Mouse (Mus musculus) kidney, adult 2 months (tissue): ENCODE results near the gene Tnfsf12. TPM values are rescaled to one million over a fixed set of nuclear protein-coding genes. Genes with fewer than 3 reads are reported as not detected.

Experiments used
- DNase-seq: peaks from one replicate; pipeline ENCODE4 v3.0.0; 2021
- H3K27ac ChIP-seq: fragments of 200-500 bp; 2 replicates; pipeline ENCODE4 v1.5.1; 2012; ENCODE audit warnings: low read depth, low read length, control low read depth, inconsistent platforms; ENCODE audit not compliant: insufficient read depth
- H3K27me3 ChIP-seq: fragments of 200-500 bp; replicated peaks from 2 replicates; pipeline ENCODE4 v1.6.1; 2012; ENCODE audit warnings: mild to moderate bottlenecking, moderate library complexity, low read length, inconsistent platforms; ENCODE audit not compliant: control insufficient read depth, insufficient read depth
- H3K36me3 ChIP-seq: fragments of 200-500 bp; 2 replicates; pipeline ENCODE4 v1.6.1; 2012; ENCODE audit warnings: mild to moderate bottlenecking, moderate library complexity, low read length, inconsistent platforms; ENCODE audit not compliant: control insufficient read depth, insufficient read depth
- H3K4me1 ChIP-seq: fragments of 200-500 bp; 2 replicates; pipeline ENCODE4 v1.6.1; 2011; ENCODE audit warnings: low read length; ENCODE audit not compliant: control insufficient read depth, insufficient read depth
- H3K4me3 ChIP-seq: fragments of 200-500 bp; 2 replicates; pipeline ENCODE4 v1.5.1; 2011; ENCODE audit warnings: mild to moderate bottlenecking, low read depth, low read length, control low read depth; ENCODE audit not compliant: insufficient read depth
- CTCF ChIP-seq: fragments of 200-500 bp; conservative IDR thresholded peaks from 2 replicates; pipeline ENCODE4 v1.5.1; 2011; ENCODE audit warnings: low read depth, mild to moderate bottlenecking, control low read depth, low read length, moderate library complexity, mixed read lengths; ENCODE audit not compliant: insufficient read depth, insufficient read length
- POLR2A ChIP-seq: fragments of 200-500 bp; IDR thresholded peaks from one replicate; pipeline ENCODE4 v1.6.1; 2011; ENCODE audit warnings: low read depth, low read length, control low read depth
- WGBS: fragments of 180-500 bp; shearing (Covaris S2); methylation state at CpG from one replicate; pipeline ENCODE4 v1.1.7; 2018; 5-methylcytosine and 5-hydroxymethylcytosine counted together
- polyA plus RNA-seq: library from polyadenylated mRNA; depleted of rRNA; stranded (reverse); fragments of >200 nt; gene quantifications from 2 replicates; pipeline ENCODE4 v1.2.3, GENCODE M21; 2012

The Tnfsf12 gene
- polyA plus RNA-seq, 1 experiment: 65.1 TPM

GRCm38 (mm10) chr11:69685526-69686148 is 10.0 kb downstream of the Tnfsf12 start, which contains the start of gene Tnfsf13:
Gene Tnfsf13 (minus strand): TSS chr11:69685784.
- H3K4me3 ChIP-seq: peak within 1 kb of the TSS; percentile 48; the same call in 1 of the 2 replicates
- WGBS: 23% methylated on average over 10 of the region's 10 CpGs
- peak; percentile 96 for DNase-seq

DNA sequence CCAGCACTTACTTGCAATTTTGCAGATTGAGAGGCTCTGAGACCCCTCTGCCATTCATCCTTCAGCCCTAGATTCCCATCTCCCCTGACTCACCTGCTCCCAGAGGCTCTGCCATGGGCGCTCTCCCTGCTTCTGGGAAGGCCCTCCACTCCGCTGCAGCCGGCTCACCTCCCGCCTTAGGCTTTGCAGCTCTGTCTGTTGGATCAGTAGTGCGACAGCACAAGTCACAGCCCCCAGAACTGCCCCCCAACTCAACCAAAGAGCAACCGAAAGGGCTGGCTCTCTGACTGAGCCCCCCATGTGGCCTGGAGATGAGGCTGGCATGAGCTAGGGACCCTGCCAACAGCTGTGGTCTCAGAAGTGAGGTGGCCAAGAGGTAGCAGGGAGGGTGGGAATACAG is 10.7 kb downstream of the Tnfsf12 start:
- H3K27ac ChIP-seq: peak overlapping the region; percentile 100
- H3K4me3 ChIP-seq: no peak overlapping the region
- H3K27me3 ChIP-seq: no peaks in the 10 kb centered on the region
- TF ChIP-seq POLR2A (no peak), CTCF (no peak)
- no peaks in the 10 kb centered on the region for H3K36me3 ChIP-seq
- no peak for DNase-seq
- WGBS: 89% methylated on average over 6 of the region's 6 CpGs
- H3K4me1 ChIP-seq: peaks cover 37% of the 10 kb centered on the region

More at GRCm38 (mm10) chr11:69685526-69686148, 10.0 kb downstream of the Tnfsf12 start, which contains the start of gene Tnfsf13:
- TF ChIP-seq POLR2A (peak; percentile 79), CTCF (no peak)
- Histone ChIP-seq H3K27ac (peak within 1 kb of the TSS; percentile 100), H3K4me1 (peaks cover 37% of the 10 kb centered on the region), H3K36me3 (no peaks in the 10 kb centered on the region), H3K27me3 (no peaks in the 10 kb centered on the region)

GRCm38 (mm10) chr11:69684128-69684745 is 11.4 kb downstream of the Tnfsf12 start:
- Histone ChIP-seq H3K4me3 (no peak overlapping the region), H3K27ac (no peak overlapping the region), H3K27me3 (no peaks in the 10 kb centered on the region), H3K36me3 (no peaks in the 10 kb centered on the region), H3K4me1 (peaks cover 34% of the 10 kb centered on the region)
- TF ChIP-seq CTCF (no peak), POLR2A (no peak)
- DNase-seq: no peak
- WGBS: 80% methylated on average over 12 of the region's 12 CpGs

DNA sequence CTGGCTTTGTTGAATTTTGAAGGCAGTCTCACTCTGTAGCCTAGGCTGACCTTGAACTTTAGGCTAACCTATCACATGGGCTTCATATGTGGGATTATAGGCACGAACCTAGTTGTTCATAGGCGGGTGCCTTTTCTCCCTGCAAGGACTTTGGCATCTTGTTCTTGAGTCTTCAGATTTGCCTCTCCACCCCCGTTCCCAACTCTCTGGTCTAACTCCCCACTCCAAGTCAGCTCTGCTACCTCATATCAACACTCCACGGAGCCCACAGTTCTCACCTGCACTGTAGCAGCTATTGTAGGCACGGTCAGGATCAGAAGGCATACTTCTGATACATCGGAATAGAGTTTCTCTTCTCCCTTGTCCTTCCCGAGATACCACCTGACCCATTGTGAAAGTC is 12.1 kb downstream of the Tnfsf12 start:
- no peak overlapping the region for H3K27ac ChIP-seq
- H3K27me3 ChIP-seq: no peaks in the 10 kb centered on the region
- TF ChIP-seq CTCF (no peak), POLR2A (no peak)
- DNase-seq: no peak
- peaks cover 34% of the 10 kb centered on the region for H3K4me1 ChIP-seq
- H3K4me3 ChIP-seq: no peak overlapping the region
- WGBS: 78% methylated on average over 7 of the region's 7 CpGs
- no peaks in the 10 kb centered on the region for H3K36me3 ChIP-seq

DNA sequence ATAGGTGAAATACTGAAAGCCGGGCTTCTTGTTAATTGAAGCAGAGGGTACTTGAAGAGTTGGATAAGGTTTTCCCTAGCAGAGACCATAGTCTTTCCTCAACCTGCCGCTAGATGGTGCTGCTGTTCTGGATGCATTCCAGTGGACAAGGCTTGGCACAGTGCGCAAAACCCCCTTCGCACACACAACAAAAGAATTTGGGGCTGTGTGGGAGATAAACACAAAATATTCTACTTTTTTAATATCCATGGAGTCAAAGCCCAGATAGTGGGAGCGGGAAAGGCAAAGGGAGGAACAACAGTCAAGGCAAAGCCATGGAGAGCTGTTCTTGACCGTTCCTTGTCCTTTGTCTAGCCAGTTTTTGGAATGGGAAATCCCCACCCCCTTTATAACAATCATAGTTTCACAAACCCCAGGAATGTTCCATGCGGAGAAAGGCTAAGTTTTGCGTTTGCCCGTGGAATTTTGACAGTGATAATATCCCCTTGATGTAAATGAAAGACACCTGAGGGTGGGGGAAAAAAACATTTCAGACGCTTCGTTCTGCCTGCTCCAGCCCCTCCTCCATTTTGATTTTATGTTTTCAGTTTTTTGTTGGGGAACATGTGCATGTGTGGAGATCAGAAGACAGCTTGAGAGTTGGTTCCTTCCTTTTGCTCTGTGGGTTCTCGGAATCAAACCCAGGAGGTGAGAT is 12.7 kb downstream of the Tnfsf12 start:
- Histone ChIP-seq H3K36me3 (peaks cover 2% of the 10 kb centered on the region; the same call in 1 of the 2 replicates), H3K4me1 (peaks cover 34% of the 10 kb centered on the region), H3K27me3 (no peaks in the 10 kb centered on the region), H3K4me3 (no peak overlapping the region), H3K27ac (peak overlapping the region; percentile 26; the same call in 1 of the 2 replicates)
- 22% methylated on average over 12 of the region's 12 CpGs for WGBS
- peak; percentile 92 for DNase-seq
- TF ChIP-seq POLR2A (no peak), CTCF (peak; percentile 95)

DNA sequence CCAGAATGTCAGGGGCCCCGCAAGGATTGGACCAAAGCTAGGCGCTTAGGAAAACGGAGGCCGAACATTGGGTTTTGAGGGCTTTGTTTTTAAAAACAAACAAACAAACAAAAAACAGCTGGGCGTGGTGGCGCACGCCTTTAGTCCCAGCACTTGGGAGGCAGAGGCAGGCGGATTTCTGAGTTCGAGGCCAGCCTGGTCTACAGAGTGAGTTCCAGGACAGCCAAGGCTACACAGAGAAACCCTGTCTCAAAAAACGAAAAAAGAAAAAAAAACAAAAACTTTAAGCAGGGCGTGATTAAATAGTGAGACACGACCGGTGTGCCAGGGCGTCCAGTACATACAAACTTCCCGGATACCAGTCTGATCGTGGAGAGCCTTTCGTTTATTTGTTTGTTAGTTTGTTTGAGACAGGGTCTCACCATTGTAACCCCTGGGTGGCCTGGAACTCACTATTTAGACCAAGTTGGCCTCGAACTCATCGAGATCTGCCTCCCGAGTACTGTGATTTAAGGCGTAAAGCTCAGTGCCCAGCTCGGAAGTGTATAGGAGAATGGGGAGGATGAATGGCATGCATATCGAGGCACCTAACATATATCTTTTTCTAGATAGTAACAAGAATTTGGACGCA is 13.3 kb downstream of the Tnfsf12 start:
- DNase-seq: no peak
- Histone ChIP-seq H3K4me1 (peaks cover 34% of the 10 kb centered on the region), H3K27me3 (no peaks in the 10 kb centered on the region), H3K27ac (peak overlapping the region; percentile 93), H3K4me3 (peak overlapping the region; percentile 76), H3K36me3 (peaks cover 2% of the 10 kb centered on the region; the same call in 1 of the 2 replicates)
- WGBS: 15% methylated on average over 24 of the region's 24 CpGs
- TF ChIP-seq CTCF (no peak), POLR2A (no peak)
